Mouse (Mus musculus) myocyte (in vitro differentiated cells): ENCODE measurements around the gene Acoxl.

Experiments used
- E2F4 ChIP-seq: IDR thresholded peaks from one replicate; pipeline ENCODE4 v1.6.1; 2011; ENCODE audit warnings: mild to moderate bottlenecking, control low read depth, moderate library complexity; ENCODE audit not compliant: insufficient read depth
- MAX ChIP-seq: IDR thresholded peaks from one replicate; pipeline ENCODE4 v1.6.1; 2011; ENCODE audit warnings: low read depth, mild to moderate bottlenecking, control low read depth
- POLR2A ChIP-seq: IDR thresholded peaks from one replicate; pipeline ENCODE4 v1.6.1; 2011; ENCODE audit warnings: low read depth, mild to moderate bottlenecking, control low read depth, moderate library complexity; ENCODE audit not compliant: insufficient read length

DNA sequence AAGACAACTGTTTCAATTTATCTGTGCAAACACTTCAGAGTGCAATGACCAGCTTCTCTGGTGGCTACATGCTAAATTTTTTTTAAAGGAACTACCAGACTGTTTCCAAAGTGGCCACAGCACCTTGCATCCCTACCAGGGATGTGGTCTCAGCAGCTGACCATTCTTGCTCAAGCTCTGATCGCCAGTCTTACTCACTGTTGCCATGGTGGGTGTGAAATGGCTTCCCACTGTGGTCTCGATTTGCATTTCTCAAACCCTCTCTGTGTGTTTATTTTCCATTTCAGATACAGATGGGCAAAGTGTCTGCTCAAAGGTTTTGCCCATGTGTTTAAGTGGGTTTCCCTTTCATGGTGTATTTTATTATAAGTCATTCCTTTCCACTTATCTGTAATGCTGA lies 230.3 kb downstream of the Acoxl start:
- no peak for TF ChIP-seq POLR2A
- TF ChIP-seq MAX = no peak
- no peak for TF ChIP-seq E2F4
